Mouse (Mus musculus) gonadal fat pad, adult 2 months (tissue): ENCODE data around the gene Bcl9l. TPM values are rescaled to one million over a fixed set of nuclear protein-coding genes. Genes with fewer than 3 reads are reported as not detected.
A peak's percentile ranks its signal among the peaks of the same experiment; 100 is the strongest.
"Not testable (repeated sequence)": the region's sequence is repeated elsewhere in the genome, so short reads cannot be mapped to it uniquely, and the experiment has no call there.

Source experiments
- DNase-seq: peaks from one replicate; pipeline ENCODE4 v3.0.0-alpha.2; 2012; ENCODE audit warnings: low read depth
- polyA plus RNA-seq: library from polyadenylated mRNA; depleted of rRNA; stranded (reverse); fragments of >200 nt; gene quantifications from 2 replicates; pipeline ENCODE4 v1.2.3, GENCODE M21; 2012; rRNA removed

Gene Bcl9l
- 31.3 and 54.0 TPM in 2 replicates for polyA plus RNA-seq

DNA sequence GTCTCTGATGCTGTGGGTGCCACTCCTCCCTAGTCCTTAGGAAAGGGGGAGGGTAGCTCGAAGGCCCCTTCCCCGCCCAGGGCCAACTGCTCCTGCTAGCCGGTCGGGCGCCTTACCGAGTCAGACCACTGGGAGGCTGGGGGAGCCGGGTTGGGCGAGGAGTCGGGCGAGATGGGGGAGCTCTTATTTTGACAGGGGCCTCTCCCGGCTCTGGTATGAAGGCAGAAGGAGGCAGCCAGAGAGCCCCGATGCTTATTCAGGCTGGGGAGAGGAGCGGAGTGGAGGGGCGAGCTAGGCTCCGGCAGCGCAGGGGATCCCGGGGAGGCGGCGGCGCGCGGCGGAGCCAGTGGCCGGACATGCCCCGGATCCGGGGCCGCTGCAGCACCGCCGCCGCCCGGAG lies at the start of gene Bcl9l:
Gene Bcl9l, plus strand, starts transcription at position 274 of the 400 bp plus-strand sequence.
- no peak for DNase-seq

DNA sequence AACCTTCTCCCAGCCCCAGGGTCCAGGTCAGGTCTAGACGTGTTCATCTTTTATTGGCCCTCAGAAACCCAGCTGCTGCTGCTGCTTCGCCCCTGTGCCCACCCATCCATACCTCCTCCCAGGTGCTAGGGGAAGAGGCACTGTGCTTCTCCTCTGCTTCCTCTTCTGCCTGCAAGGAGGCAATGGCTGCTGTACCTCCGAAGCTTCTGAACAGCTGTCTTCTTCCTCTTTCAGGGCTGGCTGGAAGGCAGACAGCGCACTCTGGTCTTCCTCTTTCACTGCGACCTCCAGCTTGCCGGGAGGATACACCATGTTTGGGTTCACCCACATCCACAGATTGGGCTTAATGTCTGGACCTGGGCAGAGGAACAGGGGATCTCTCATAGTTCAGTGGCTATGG lies 46.9 kb upstream of the Bcl9l start:
- no peak for DNase-seq

DNA sequence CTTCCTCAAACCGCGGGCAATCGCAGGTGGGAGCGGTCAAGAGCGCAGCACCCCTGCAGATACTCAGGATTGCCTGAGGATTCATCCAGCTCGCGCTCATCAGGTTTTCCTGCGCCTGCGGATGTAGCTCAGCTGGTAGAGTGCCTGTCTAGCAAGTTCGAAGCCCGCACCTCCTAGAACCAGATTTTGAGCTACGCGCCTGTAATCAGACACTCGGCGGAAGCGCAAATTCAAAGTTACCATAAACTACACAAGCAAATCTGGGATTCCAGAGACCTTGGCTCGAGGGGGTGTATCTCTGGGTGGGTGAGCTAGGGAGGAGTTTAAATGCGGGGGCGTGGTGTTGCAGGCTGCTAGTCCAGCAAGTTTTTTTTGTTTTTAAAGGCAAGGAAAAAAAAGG lies 41.7 kb upstream of the Bcl9l start, which contains the start of gene Foxr1:
Gene Foxr1, minus strand, starts transcription at position 176 of the 400 bp plus-strand sequence.
- no peak for DNase-seq

DNA sequence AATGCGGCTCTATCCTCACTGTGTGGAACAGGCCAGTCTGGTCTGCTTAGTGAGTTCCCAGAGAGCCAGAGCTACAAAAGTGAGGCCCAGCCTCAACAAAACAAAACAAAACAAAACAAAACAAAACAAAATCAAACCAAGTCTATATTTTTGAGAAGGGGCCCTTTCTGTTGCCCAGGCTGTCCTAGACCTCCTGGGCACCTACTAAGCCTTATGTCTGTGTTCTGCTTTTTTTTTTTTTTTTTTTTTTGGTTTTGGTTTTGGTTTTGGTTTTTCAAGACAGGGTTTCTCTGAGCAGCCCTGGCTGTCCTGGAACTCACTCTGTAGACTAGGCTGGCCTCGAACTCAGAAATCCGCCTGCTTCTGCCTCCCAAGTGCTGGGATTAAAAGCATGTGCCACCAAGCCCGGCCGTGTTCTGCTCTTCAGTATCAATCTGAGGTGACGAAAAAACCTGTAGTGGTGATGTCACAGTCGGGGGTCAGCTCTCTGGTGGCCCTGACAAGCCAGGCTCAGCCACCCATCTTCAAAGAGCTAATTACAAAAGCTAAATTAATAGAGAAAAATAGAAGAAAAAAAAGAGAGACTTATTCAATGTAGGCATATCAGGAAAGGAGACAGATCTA lies 38.1 kb upstream of the Bcl9l start:
- DNase-seq = not testable (repeated sequence)

DNA sequence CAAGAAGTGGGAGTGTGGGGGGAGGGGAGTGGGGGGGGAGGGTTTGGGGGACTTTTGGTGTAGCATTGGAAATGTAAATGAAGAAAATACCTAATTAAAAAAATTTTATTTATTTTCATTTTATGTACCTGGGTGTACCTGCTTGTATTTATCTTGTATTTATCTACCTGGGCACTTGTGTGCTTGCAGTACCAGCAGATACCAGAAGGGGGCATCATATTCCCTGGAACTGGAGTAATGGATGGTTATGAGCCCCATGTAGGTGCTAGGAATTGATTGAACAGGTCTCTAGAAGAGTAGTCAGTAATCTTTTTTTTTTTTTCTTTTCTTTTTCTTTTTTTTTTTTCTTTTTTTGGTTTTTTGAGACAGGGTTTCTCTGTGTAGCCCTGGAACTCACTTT lies 32.2 kb upstream of the Bcl9l start:
- DNase-seq = no peak

DNA sequence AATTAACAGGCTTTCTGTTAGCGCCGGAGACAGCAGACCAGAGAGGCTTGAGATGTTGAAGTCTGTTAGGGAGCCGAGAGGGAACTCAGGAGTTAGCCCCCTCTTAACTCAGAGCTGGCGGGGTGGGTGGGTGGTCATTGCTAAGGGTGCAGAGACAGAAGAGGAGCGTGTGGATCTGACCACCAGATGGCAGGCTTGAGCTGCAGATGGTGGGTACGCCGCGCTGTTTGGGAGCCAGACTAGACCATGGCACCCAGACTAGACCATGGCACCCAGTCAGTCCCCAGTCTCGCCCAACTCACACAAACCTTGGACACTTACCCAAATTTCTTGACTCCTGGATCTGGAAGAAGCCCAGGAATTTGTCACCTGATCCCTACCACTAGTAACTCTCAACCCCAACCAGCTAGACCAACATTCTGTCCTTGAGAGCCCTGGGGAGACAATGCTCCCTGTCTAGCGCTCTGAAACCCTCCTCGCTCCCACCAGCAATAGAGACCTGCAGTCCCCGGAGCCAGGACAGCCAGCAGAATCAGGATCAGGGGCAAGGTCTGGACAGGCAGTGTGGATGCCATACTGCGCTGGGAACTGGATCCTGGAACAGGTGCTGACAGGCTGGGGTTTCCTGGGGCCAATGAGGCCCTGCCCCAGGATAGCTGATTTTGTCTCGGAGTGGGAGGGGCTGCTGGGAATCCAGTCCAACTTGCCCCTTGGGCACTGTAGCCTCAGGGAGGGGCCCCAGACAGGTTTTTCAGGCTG lies 28.3 kb upstream of the Bcl9l start:
- DNase-seq = no peak

DNA sequence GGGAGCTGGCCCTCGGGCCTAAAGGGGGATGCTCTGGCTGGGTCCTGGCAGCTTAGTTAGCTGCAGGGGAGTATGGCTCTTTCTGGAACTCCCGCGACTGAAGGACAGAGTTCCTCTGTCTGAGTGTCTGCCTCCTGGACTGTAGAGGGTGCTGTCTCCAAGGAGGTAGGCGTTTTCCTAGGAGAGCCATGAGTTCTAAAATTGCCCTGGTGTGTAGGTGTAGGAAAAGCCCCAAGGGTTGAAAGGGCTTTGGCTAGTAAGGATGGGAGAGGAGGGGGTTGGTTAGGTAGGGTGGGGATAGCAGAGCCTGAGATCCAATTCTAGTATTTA lies 27.8 kb upstream of the Bcl9l start, which contains the start of gene Upk2:
Gene Upk2, minus strand, starts transcription at position 86 of the 330 bp plus-strand sequence.
- DNase-seq = peak; percentile 10

DNA sequence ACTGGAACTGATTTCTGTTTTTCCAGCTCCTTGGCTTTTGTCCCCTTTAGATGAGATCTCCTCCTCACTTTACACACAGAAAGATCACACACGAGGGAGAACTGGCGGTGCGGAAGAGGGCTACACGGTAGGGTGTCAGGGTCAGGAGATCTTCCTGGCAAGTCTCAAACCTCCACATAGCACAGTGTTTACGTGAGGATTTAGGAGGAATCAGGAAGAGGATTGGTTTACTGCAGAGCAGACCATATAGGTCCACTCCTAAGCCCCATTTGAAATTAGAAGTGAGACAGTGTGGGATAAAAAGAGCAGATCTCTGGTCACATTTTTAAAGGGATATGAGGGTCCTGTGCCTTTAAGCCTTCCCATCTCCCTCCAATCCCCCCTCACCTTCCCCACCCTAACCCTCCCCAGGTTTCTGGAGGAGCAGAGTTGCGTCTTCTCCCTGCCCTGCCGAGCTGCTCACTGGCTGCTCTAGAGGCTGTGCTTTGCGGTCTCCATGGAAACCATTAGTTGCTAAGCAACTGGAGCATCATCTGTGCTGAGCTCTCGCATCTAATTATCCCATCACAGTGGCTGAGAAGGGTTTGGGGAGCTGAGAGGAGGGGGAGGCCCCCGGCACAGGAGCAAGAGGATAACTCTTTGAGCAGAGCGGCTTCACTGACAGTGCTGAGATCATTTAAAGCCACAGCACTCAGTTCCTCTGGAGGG lies 25.4 kb upstream of the Bcl9l start:
- DNase-seq = no peak

DNA sequence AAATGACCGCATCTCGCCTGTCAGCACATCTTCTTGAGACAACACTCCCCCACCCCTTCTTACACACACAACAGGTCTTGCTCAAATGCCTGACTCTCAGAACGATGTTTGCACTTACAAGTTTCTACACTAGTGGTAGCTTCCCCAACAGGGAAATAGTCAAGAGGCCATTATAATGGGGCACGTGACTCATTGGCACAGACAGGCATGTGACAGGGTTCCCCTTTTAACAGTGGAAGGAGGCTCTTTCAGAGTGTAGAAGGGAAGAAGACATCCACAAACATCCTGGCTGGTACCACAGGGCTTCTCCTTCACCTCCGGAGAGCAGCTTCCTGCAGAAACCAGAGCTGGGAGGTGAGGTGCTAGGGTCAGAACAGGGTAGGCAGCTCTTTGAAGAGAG lies 20.7 kb upstream of the Bcl9l start:
- no peak for DNase-seq

DNA sequence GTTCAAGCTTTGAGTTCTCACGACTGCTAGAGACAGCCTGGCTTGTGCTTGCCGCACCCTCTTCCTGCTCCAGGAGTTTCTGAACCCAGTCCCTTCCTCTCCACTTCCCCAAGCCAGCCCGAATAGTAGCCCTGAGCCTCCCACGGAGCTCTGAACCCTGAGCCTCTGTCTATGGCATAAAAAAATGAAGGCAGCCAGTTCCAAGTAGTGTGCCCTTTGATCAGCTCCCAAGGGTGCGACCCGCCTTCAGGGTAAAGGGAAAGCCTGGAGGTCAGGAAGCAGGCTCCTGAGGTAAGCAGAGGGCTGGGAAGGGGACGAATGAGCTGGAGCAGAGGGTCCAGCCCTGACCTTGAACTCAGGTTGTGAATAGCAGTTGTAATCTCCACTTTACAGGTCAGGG lies 14.4 kb upstream of the Bcl9l start:
- DNase-seq = no peak

DNA sequence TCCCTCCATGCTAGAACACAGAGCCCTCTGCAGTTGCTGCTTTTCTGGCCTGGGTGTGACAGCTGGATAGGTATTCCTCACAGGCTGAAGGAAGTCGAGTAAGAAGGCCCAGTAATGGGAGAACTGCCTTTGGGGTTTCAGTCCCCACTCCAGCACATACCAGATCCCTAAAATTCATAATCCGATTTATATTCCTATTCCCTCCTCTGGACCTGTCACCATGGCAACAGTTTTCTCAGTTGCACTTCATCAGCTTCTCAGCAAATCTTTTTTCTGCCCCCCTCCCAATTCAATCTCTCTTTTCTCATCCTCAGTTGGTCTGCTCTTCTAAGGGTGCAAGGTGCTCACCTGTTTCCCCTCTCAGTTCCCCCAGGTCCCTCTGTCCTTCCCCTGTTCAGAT lies 13.8 kb upstream of the Bcl9l start:
- no peak for DNase-seq

DNA sequence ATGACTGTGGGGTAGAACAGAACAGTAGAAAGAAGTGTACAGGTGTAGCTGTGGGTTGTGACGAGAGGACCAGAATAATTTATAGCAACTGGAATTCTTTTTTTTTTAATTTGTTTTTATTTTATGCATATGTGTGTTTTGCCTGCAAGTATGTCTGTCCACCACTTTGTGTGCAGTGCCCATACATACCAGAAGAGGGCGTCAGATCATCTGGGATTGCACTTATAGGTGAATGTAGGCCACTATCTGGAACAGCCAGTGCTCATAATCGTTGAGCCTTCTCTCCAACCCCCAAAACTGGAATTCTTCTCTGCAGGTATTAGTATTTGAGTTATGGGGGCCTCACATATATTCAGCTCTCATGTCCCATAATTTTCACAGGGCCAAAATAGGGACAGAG lies 9.4 kb upstream of the Bcl9l start:
- no peak for DNase-seq

DNA sequence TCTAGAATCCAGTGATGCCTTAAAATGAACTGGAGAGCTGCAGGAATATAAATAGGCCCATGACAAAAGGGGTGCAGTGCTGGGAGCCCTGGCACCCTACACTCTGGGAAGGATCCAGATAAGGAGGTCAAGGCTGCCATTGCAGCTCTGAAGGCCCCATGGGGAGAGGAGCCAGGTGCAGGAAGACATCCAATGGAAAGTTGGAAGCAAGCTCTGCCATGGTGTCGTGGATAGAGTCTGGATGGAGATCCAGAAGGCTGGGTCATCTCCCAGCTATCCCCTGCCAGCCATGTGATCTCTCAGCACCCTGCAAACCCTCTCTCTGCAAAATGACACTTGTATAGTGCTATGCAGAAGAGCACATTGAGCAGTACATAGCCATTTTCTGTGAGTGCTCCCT lies 8.3 kb upstream of the Bcl9l start:
- DNase-seq = no peak

DNA sequence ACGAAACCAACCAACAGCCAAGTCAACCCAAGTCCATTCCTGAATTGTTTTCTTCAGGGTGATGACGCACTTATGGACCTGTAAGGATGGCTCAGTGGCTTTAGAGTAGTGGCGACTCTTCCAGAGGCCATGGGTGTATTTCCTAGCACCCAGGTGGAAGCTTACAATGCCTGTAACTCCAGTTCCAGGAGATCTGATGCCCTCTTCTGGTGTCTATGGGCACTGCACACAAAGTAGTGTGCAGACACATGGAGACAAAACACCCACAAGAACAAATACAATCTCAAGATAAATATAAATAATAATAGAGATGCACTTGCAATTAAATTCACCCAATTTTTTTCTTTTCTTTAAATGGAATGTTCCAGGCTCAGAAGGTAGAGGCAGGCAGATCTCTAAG lies 6.7 kb upstream of the Bcl9l start:
- no peak for DNase-seq

DNA sequence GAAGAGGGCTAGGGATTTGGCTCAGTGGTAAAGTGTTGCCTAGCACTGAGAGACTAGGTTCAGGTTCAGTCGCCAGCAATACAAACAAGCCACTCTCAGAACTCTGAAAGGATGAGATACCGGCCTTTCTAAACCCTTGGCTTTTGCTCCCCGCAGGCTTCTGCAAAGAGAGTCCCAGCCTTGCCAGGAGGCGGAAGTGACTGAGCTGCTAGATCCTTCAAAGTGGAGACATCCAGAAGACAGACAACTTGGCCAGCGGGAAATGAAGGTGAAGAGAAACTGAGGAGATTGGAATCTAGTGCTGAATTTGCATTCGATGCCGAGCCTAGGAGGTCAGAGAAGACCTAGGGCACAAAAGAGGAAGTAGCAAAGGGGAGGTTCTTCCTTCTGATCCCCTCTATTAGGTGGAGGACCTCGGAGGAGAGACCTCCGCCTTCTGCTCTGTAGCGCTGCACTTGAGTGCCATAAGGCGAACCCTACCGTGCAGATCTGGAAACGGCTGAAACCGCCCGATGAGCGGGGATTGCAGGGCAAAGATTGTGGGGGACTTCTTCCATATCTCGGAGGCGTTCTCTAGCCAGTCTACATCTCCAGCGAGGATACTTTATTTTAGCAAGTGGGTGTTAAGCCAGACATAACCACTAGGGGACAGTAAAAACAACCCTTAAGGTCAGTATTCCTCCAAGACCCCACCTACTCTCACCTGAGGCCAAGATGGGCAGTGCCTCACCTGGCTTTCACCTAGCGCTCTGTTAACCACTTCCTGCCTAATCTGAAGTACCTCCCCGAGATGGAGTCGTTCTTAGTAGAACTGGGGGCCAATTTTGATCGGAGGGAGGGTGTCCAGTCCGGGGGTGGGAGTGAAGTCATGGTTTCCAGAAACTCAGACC lies 5.0 kb upstream of the Bcl9l start:
- no peak for DNase-seq

DNA sequence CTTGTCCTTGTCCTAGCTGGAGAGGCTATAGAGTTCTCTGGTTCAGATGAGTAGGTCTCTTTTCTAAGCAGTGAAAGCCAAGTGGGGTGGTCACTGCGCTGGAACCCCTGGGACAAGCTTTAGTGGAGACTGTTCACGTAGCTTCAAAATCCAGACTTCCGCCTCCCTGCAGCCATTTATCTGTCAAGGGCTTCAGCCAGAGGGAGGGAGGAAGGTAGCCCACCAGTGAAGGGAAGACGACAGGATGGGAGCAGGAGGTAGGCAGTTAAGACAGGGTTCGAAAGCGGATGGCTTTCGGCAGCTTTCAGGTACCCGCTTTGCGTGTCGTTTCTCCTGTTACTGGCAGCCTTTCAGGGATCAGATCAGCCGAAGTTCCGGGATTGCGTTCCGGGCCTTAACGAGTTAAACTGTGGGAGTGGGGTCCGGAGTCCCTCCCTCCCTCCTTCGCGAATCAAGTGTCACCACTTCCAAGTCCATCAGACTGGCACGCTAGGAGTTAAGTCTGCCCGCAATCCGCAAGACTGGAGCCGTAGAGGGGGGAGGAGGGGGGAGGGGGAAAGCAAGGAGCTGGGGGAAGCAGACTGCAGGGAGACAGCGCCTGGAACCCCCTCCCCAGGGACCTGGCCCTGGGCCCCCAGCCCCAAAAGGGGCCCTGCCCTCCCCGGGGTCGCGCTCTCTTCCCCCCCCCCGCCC lies 4.2 kb upstream of the Bcl9l start:
- no peak for DNase-seq

DNA sequence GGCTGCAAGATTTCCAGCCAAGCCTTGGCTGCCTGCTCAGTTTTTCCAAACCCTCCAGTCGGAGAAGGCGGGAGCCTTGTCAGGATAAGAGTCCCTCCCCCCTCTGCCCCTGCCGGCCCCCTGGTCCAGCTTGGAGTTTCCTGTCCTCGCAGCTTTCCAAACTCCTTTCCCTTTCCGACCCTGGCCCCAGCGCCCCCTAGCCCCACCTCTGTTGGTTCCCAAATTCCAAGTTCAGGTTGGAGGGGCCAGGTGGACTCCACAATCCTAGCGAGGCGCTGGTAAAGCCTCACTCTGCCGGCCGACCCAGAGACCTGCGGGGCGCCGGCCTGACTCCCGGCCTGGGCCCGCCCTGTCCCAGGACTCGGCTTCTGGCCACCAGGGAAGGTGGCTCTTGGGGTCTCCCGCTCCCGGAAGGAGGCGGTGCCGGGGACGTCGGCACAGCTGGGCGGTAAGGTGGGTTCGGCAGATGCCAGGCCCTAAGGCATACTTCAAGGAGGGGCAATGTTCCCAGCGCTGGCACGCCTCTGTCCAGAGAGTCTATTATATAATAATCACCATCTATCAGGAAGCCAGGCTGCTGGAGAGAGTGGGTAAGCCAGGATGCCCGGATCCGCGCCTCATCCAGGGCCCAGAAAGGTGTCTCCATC lies 3.5 kb upstream of the Bcl9l start:
- no peak for DNase-seq

DNA sequence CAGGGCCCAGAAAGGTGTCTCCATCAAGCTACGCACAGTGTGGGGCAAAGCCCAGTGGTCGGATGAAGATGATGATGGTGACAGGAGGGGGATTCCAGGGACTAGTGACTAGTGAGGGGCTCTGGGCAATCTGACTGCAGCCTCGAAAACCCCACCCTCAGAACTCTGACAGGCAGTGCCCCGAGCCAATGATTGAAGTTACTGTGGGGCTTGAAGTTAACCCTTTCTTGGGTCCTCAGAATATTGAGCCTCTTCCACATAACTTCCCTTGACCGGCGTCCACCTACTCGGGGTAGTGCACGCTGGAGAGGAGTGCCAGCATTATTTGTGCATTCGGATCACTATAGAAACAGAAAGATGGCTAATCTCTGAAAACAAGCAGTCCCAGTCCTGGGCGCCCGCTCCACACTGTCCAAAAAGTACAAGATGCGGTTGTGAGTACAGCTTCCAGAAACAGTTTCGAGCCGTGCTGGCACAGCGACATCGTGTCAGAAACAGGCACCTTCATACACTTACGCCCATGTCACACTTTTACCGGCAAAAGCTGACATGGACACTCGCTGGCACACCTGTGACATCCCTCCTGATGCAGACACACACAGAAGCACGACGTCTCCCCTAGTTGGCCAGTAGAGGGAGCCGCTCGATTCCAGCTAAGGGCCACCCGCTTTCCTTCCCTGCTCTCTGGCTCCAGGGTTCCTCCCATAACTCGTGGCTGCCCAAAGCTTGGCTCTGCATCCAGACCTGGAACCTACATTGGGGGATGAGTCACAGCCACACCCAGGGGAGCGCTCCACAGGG lies 2.8 kb upstream of the Bcl9l start:
- no peak for DNase-seq

DNA sequence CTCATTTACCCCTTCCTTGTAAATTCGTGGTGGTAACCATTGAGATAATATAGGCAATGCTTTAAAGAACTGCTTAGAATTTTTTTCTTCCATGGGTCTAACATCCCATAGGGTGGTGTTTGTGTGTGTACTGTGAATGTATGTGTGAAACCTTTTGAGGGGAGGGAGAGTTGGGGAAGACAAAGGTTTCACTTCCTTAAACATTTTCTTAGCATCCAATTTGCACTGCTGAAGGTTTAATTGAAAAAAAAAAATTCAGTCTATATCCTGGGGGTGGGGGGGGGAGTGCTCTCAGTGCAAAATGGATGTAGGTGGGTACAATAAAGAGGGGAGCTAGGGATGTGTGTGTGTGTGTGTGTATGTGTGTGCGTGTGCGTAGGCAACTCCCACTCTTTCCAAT lies 513 bp upstream of the Bcl9l start:
- DNase-seq = no peak

DNA sequence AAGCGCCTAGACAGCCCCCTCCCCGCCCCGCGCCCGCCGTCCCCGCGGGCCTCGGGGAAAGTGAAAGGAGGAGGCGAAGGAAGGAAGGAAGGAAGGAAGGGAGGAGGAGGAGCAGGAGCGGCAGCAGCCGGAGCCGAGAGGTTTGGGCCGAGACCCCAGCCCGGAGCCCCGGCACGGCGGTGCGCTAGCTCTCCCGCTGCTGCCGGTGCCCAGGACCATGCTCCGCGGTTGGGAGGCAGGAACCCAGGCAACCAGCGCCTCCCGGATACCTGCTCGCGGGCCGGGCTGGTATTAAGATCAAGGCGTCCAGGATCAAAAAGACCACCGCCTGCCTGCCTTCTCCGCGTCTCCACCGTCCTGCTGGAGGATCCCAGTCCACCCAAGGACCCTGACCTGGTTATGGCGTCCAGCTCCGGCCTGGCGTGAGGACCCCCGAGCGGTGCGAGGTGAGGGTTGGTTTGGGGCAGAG lies 450 bp downstream of the Bcl9l start:
- no peak for DNase-seq
